Mouse (Mus musculus): ENCODE measurements around the gene Cyp2ab1. TPM values are rescaled to one million over a fixed set of nuclear protein-coding genes. Genes with fewer than 3 reads are reported as not detected.

Gene Cyp2ab1
- polyA plus RNA-seq, 2 experiments: 0.08 to 0.24 TPM

- ATAC-seq (ENCODE audit: low FRiP score, low read depth) (no peak), DNase-seq (ENCODE audit: low spot score) (no peak)
- H3K9me3 ChIP-seq (ENCODE audit: control insufficient read depth, low read length): no peaks in the 10 kb centered on the region
- no peak for TF ChIP-seq POLR2A (IDR thresholded peaks at IDR 0.05; ENCODE audit: borderline replicate concordance, extremely low read depth, insufficient read depth, insufficient read length)
- peaks cover 56% of the 10 kb centered on the region for H3K36me3 ChIP-seq (ENCODE audit: control insufficient read depth, insufficient read depth, low read length)
- H3K4me1 ChIP-seq (ENCODE audit: control insufficient read depth, insufficient read depth, low read length): no peaks in the 10 kb centered on the region
- WGBS: 94% methylated on average over 5 of the region's 5 CpGs
- no peak overlapping the region for H3K4me2 ChIP-seq (replicated peaks; ENCODE audit: low read depth, low read length, severe bottlenecking)
- H3K4me3 ChIP-seq (replicated peaks; ENCODE audit: low read length): no peak overlapping the region
- H3K27me3 ChIP-seq (ENCODE audit: control insufficient read depth, insufficient read depth, low read length): no peaks in the 10 kb centered on the region
- H3K27ac ChIP-seq (replicated peaks; ENCODE audit: low read depth, low read length): no peak overlapping the region
- H3K9ac ChIP-seq (ENCODE audit: low read depth, low read length, severe bottlenecking): no peak overlapping the region
These were observed 45.8 kb downstream of the Cyp2ab1 start for GRCm38 (mm10) chr16:20279395-20279794.

- 65% methylated on average over 3 of the region's 3 CpGs for WGBS
- no peak overlapping the region for H3K4me3 ChIP-seq (replicated peaks; ENCODE audit: low read length)
- no peaks in the 10 kb centered on the region for H3K4me1 ChIP-seq (ENCODE audit: control insufficient read depth, insufficient read depth, low read length)
- TF ChIP-seq POLR2A (IDR thresholded peaks at IDR 0.05; ENCODE audit: borderline replicate concordance, extremely low read depth, insufficient read depth, insufficient read length): no peak
- H3K27ac ChIP-seq (replicated peaks; ENCODE audit: low read depth, low read length): no peak overlapping the region
- H3K9me3 ChIP-seq (ENCODE audit: control insufficient read depth, low read length): no peaks in the 10 kb centered on the region
- DNase-seq (ENCODE audit: low spot score) (no peak), ATAC-seq (ENCODE audit: low FRiP score, low read depth) (no peak)
- H3K27me3 ChIP-seq (ENCODE audit: control insufficient read depth, insufficient read depth, low read length): no peaks in the 10 kb centered on the region
- no peak overlapping the region for H3K4me2 ChIP-seq (replicated peaks; ENCODE audit: low read depth, low read length, severe bottlenecking)
- H3K36me3 ChIP-seq (ENCODE audit: control insufficient read depth, insufficient read depth, low read length): peaks cover under 1% of the 10 kb centered on the region; the same call in 1 of the 2 replicates
- H3K9ac ChIP-seq (ENCODE audit: low read depth, low read length, severe bottlenecking): no peak overlapping the region
These were observed 52.2 kb downstream of the Cyp2ab1 start for GRCm38 (mm10) chr16:20272994-20273393.

GRCm38 (mm10) chr16:20271339-20271738 lies 53.9 kb downstream of the Cyp2ab1 start:
- H3K9ac ChIP-seq (ENCODE audit: low read depth, low read length, severe bottlenecking): no peak overlapping the region
- no peaks in the 10 kb centered on the region for H3K9me3 ChIP-seq (ENCODE audit: control insufficient read depth, low read length)
- H3K27me3 ChIP-seq (ENCODE audit: control insufficient read depth, insufficient read depth, low read length): no peaks in the 10 kb centered on the region
- no peak overlapping the region for H3K4me3 ChIP-seq (replicated peaks; ENCODE audit: low read length)
- H3K4me2 ChIP-seq (replicated peaks; ENCODE audit: low read depth, low read length, severe bottlenecking): no peak overlapping the region
- DNase-seq (ENCODE audit: low spot score) (no peak), ATAC-seq (ENCODE audit: low FRiP score, low read depth) (no peak)
- TF ChIP-seq POLR2A (IDR thresholded peaks at IDR 0.05; ENCODE audit: borderline replicate concordance, extremely low read depth, insufficient read depth, insufficient read length): no peak
- no peaks in the 10 kb centered on the region for H3K36me3 ChIP-seq (ENCODE audit: control insufficient read depth, insufficient read depth, low read length)
- 88% methylated on average over 4 of the region's 4 CpGs for WGBS
- no peak overlapping the region for H3K27ac ChIP-seq (replicated peaks; ENCODE audit: low read depth, low read length)
- no peaks in the 10 kb centered on the region for H3K4me1 ChIP-seq (ENCODE audit: control insufficient read depth, insufficient read depth, low read length)

- Histone ChIP-seq H3K27ac (replicated peaks; ENCODE audit: low read depth, low read length) (no peak overlapping the region), H3K4me2 (replicated peaks; ENCODE audit: low read depth, low read length, severe bottlenecking) (no peak overlapping the region), H3K27me3 (ENCODE audit: control insufficient read depth, insufficient read depth, low read length) (no peaks in the 10 kb centered on the region), H3K4me1 (ENCODE audit: control insufficient read depth, insufficient read depth, low read length) (no peaks in the 10 kb centered on the region), H3K36me3 (ENCODE audit: control insufficient read depth, insufficient read depth, low read length) (no peaks in the 10 kb centered on the region), H3K9me3 (ENCODE audit: control insufficient read depth, low read length) (no peaks in the 10 kb centered on the region), H3K9ac (ENCODE audit: low read depth, low read length, severe bottlenecking) (no peak overlapping the region), H3K4me3 (replicated peaks; ENCODE audit: low read length) (no peak overlapping the region)
- 76% methylated on average over 7 of the region's 7 CpGs for WGBS
- DNase-seq (ENCODE audit: low spot score): no peak
- TF ChIP-seq POLR2A (IDR thresholded peaks at IDR 0.05; ENCODE audit: borderline replicate concordance, extremely low read depth, insufficient read depth, insufficient read length): no peak
- ATAC-seq (ENCODE audit: low FRiP score, low read depth): no peak
These were observed 60.1 kb downstream of the Cyp2ab1 start for GRCm38 (mm10) chr16:20265089-20265488.

Other genes starting within 250 kb of the Cyp2ab1 start
- 14.9 and 16.6 TPM in 2 replicates for gene Klhl24, start 227.9 kb downstream of the Cyp2ab1 start, polyA plus RNA-seq (2012; rRNA removed)
- 25.4 and 26.6 TPM in 2 replicates for gene Klhl24, start 227.9 kb downstream of the Cyp2ab1 start, polyA plus RNA-seq (2014; fragmentation: Nextera tagmentation; extraction: Ambion mirVana)
- 75.3 and 98.1 TPM in 2 replicates for gene Yeats2, start 184.3 kb downstream of the Cyp2ab1 start, polyA plus RNA-seq (2012; rRNA removed)
- gene Yeats2, start 184.3 kb downstream of the Cyp2ab1 start, polyA plus RNA-seq (2014; fragmentation: Nextera tagmentation; extraction: Ambion mirVana): 31.3 and 40.5 TPM in 2 replicates
- gene Map6d1, start 84.0 kb downstream of the Cyp2ab1 start, polyA plus RNA-seq (2012; rRNA removed): 1.4 and 1.9 TPM in 2 replicates
- 0.44 and 1.2 TPM in 2 replicates for gene Map6d1, start 84.0 kb downstream of the Cyp2ab1 start, polyA plus RNA-seq (2014; fragmentation: Nextera tagmentation; extraction: Ambion mirVana)
- gene Parl, start 23.0 kb downstream of the Cyp2ab1 start, polyA plus RNA-seq (2012; rRNA removed): 54.4 and 69.0 TPM in 2 replicates
- 85.7 and 89.8 TPM in 2 replicates for gene Parl, start 23.0 kb downstream of the Cyp2ab1 start, polyA plus RNA-seq (2014; fragmentation: Nextera tagmentation; extraction: Ambion mirVana)
- 223 and 274 TPM in 2 replicates for gene Abcc5, start 101.0 kb upstream of the Cyp2ab1 start, polyA plus RNA-seq (2012; rRNA removed)
- gene Abcc5, start 101.0 kb upstream of the Cyp2ab1 start, polyA plus RNA-seq (2014; fragmentation: Nextera tagmentation; extraction: Ambion mirVana): 73.1 and 91.5 TPM in 2 replicates
- 44.8 and 45.1 TPM in 2 replicates for gene Eif2b5, start 173.4 kb upstream of the Cyp2ab1 start, polyA plus RNA-seq (2012; rRNA removed)
- gene Eif2b5, start 173.4 kb upstream of the Cyp2ab1 start, polyA plus RNA-seq (2014; fragmentation: Nextera tagmentation; extraction: Ambion mirVana): 90.6 and 95.2 TPM in 2 replicates
- gene Dvl3, start 191.6 kb upstream of the Cyp2ab1 start, polyA plus RNA-seq (2012; rRNA removed): 74.8 and 99.8 TPM in 2 replicates
- gene Dvl3, start 191.6 kb upstream of the Cyp2ab1 start, polyA plus RNA-seq (2014; fragmentation: Nextera tagmentation; extraction: Ambion mirVana): 26.5 and 28.0 TPM in 2 replicates
- gene Ap2m1, start 210.1 kb upstream of the Cyp2ab1 start, polyA plus RNA-seq (2012; rRNA removed): 633 and 687 TPM in 2 replicates
- 573 and 622 TPM in 2 replicates for gene Ap2m1, start 210.1 kb upstream of the Cyp2ab1 start, polyA plus RNA-seq (2014; fragmentation: Nextera tagmentation; extraction: Ambion mirVana)
- gene Abcf3, start 223.2 kb upstream of the Cyp2ab1 start, polyA plus RNA-seq (2012; rRNA removed): 56.0 and 57.8 TPM in 2 replicates
- 59.3 and 61.8 TPM in 2 replicates for gene Abcf3, start 223.2 kb upstream of the Cyp2ab1 start, polyA plus RNA-seq (2014; fragmentation: Nextera tagmentation; extraction: Ambion mirVana)